Mouse (Mus musculus) left cerebral cortex, postnatal 36 days (tissue): Measurements from ENCODE around the gene Abcb7. TPM values are rescaled to one million over a fixed set of nuclear protein-coding genes. Genes with fewer than 3 reads are reported as not detected.

Experiments
- total RNA-seq, 2 experiments: library from RNA; stranded (reverse); gene quantifications; 2 replicates each; pipeline ENCODE4 v1.2.3; 2021

Gene Abcb7
- total RNA-seq, 2 experiments from 2014 or later, result 24.1 to 30.3 TPM

Other genes starting within 250 kb of the Abcb7 start
- gene Nexmif, start 212.7 kb downstream of the Abcb7 start, total RNA-seq, result 10 to 100 TPM; 25.8 to 28.6 TPM
- gene Uprt, start 69.0 kb upstream of the Abcb7 start, total RNA-seq, result 10 to 100 TPM; 14.9 to 15.4 TPM